Mouse (Mus musculus) MEL-GATA-1-ER (cell line): ENCODE measurements around the gene Hras.

ENCODE experiments used
- DNase-seq: peaks from one replicate; pipeline ENCODE4 v3.0.0-alpha.2; 2012; ENCODE audit warnings: low read depth; ENCODE audit errors: extremely low read depth

Hras gene

DNA sequence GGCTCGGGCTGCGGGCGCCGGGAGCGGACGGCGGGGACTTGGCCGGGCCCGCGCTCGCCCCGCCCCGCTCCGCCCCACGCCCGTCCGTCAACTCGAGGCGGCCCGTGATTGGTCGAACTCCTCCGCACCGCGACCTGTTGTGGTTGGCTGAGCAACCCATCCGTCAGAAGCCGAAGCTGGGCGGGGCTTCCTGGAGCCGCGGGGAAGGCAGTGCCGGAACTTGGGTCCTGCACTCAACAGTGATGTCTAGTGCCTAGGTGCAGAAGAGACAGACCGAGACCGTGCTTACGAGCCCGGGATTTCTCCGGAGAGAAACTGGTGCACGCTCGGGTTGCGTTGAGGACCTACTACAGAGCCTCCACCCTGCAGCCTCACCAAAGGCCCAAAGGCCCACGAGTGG, at the start of gene Hras, which contains the start of gene Lrrc56:
Hras (minus strand) TSS at position 58 of the 400 bp plus-strand sequence.
Lrrc56 (plus strand) TSS at position 210 of the 400 bp plus-strand sequence.
- DNase-seq, result peak; percentile 90

- no peak for DNase-seq
These were observed 37.7 kb upstream of the Hras start for GRCm38 (mm10) chr7:141231551-141231950.

GRCm38 (mm10) chr7:141231111-141231510, 37.3 kb upstream of the Hras start:
- DNase-seq, result no peak

DNA sequence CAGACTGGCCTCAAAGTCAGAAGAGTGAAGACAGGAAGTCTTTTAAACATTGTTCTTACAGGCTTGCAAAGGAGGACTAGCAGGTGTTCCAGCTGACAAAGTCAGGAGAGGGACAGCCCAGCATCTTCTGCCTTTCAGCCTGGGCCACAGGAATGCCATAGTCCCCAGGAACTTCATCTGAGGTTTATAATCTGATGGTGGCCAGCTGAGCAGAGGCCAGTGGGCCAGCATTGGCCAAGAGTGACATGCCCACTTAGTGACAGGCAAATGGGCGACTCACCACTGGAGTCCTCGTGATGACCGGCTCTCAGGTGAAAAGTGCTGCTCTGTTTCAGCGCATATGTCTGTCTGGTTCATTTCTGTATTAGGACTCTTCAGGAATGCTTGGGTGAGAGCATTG, 36.8 kb upstream of the Hras start:
- DNase-seq, result no peak

GRCm38 (mm10) chr7:141229702-141230101, 35.9 kb upstream of the Hras start:
- no peak for DNase-seq

- DNase-seq, result peak; percentile 66
These were observed 34.7 kb upstream of the Hras start, which contains the start of gene Phrf1 for GRCm38 (mm10) chr7:141228279-141229067. Gene Phrf1 (plus strand): TSS chr7:141228784.

- DNase-seq, result no peak
These were observed 34.0 kb upstream of the Hras start for GRCm38 (mm10) chr7:141227796-141228195.

GRCm38 (mm10) chr7:141226535-141226934, 32.7 kb upstream of the Hras start:
- DNase-seq, result no peak

DNA sequence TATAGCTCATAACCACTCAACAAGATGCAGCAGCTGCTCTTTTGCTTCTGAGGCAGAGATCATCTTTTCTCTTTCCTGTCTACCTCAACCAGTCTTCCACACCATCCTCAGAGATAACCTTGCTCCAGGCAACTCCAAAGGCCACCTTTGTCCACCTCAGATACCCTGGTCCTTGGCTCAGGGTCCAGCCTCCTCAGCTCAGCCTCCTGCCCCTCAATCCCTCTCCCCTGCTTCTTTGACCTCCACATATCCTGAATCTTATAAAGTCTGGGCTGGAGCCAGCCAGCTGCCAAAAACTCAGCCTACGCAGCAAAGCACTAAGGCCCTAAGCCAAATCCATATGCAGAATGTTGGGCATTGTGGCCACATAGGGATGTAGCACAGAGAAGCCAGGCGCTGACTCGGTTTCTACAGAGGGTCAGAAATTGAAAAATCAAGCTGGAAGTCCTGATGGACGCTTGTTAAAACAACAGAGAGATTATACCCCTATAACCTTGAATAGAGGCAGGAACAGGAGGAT, 29.0 kb upstream of the Hras start:
- DNase-seq, result no peak

DNA sequence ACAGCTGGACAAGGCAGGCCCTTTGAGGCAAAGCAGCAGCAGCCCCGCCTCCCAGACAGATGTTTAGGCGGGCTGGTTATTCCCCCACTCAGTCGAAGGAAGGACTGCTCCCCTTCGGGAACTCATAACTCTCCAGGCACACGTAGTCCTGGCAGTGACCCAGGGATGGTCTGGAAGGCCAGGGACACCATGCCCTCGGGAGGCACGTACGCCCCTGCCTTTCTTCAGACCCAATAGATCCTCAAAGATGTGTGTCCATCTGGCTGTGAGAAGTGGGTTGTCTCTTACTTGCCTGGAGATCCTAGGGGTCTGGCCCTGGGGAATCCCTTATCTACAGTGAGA, 28.3 kb upstream of the Hras start:
- DNase-seq, result no peak

GRCm38 (mm10) chr7:141221249-141222125, 27.7 kb upstream of the Hras start:
- DNase-seq, result peak; percentile 93

GRCm38 (mm10) chr7:141220377-141220776, 26.6 kb upstream of the Hras start:
- DNase-seq, result no peak

GRCm38 (mm10) chr7:141219558-141220099, 25.8 kb upstream of the Hras start:
- no peak for DNase-seq

DNA sequence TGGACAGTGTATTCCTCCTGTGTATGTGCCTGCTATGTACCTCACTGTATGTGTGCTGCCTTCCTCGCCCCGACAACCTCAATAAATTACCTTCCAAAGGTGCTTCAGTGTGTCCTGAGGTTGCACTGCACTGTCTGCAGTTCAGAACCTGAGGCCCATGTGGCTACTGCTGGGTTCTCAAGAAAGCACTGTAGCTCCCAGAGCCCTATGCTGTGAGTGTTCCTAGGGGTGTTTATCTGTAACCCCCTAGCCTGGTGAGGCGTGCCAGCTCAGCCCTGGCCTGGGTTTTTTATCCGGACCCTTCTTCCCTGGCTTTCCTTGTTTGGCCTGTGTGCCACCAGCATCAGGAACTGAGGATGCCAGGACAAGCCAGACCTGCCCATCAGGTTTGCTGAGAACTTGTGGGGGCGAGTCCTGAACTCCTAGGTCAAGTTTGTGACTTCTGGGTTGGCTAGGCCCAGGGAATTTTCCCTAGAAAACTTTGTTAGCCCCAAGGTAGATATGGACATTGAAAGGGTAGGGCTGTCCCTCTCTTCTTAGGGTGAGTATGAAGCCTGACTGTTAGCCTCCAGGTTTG, 24.8 kb upstream of the Hras start:
- DNase-seq, result no peak

DNA sequence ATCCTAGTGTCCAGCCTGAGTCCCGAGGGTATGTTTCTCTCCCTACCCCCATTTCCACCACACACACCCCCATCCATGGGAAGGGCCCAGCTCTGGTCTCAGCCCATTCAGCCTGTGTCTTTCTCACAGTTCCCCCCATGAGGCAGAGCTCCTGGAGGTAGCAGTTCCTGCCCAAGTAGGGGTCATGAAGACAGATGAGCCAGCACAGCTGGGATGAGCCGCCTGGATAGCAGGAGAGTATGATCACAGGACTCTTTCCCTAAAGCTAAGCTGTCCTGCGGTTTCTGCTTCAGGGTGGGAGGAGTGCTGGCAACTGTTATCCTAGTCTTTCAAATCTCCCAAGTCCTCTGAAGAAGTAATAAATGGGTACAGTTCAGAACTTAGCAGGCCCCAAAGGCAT, 24.3 kb upstream of the Hras start:
- DNase-seq, result no peak

DNA sequence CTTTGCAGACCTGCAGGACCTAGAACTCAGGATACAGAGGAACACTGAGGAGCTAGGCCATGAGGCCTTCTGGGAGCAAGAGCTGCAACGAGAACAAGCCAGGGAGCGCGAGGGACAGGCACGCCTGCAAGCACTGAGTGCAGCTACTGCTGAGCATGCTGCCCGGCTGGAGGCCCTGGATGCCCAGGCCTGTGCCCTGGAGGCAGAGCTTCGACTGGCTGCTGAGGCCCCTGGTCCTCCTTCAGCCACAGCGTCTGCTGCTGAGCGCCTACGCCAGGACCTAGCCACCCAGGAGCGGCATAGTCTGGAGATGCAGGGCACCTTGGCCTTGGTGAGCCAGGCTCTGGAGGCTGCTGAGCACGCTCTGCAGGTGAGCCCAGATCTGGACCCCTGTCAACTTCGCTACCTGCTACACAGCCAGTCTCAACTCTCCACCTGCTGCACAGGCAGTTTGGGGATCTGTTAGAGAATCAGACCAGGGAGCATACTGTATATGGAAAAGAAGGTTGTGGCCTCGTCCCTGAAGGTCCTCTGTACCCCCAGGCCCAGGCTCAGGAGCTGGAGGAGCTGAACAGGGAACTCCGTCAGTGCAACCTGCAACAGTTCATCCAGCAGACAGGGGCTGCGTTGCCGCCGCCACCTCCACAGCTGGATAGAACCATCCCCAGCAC, 23.7 kb upstream of the Hras start:
- DNase-seq, result no peak

DNA sequence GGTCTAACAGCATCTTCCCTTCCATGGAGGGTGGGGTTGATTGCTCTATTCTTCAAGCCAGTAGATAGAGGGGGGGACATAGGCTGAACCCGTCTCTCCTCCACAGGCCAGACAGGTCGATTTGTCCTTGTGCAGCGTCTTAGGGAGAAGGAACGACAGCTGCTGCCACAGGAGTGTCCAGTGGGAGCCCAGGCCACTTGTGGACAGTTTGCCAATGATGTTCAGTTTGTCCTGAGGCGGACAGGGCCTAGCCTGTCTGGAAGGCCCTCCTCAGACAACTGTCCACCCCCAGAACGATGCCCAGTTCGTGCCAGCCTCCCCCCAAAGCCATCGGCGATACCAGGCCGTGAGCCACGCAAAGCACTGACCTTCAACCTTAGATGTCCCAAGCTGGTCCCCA, 23.1 kb upstream of the Hras start:
- DNase-seq, result no peak

DNA sequence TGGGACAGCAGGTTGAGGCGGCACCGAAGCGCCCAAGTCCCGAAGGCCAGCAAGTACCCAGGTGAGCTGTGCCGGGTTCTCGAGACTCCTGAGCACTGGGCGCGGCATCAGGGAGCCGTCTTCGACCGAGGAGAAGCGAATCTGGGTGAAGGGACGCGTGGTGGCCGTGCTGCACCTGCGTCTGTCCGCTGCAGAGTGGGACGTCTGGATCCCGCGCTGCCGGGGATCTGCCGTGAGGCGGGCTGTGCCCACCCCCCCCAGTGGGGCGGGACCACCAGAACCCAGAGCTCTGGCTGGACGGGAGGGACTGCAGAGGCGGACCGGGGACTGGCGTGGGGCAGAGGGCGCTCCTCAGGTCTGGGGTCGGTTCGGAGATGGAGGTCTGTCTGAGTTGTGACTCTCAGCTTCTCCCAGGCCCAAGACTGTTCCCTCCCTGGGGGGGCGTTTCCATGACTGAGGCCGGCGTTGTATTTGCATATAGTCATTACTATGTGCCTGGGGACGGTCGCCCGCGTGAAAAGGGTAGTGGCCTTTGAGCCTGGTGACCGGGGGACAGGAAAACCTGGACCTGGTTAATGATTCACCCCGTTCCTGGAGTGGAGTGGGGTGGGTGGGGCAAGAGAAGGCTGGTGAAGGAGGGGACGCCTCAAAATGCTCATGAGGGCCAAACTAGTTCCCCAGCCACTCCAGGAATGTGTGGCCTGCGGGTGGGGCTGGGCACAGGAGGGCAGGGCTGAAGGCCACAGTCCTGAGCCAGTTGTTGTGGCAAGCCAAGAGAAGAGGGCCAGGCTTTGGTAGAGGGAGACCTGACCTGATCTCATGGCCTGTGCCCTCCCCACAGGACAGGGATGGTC, 22.3 kb upstream of the Hras start:
- no peak for DNase-seq

DNA sequence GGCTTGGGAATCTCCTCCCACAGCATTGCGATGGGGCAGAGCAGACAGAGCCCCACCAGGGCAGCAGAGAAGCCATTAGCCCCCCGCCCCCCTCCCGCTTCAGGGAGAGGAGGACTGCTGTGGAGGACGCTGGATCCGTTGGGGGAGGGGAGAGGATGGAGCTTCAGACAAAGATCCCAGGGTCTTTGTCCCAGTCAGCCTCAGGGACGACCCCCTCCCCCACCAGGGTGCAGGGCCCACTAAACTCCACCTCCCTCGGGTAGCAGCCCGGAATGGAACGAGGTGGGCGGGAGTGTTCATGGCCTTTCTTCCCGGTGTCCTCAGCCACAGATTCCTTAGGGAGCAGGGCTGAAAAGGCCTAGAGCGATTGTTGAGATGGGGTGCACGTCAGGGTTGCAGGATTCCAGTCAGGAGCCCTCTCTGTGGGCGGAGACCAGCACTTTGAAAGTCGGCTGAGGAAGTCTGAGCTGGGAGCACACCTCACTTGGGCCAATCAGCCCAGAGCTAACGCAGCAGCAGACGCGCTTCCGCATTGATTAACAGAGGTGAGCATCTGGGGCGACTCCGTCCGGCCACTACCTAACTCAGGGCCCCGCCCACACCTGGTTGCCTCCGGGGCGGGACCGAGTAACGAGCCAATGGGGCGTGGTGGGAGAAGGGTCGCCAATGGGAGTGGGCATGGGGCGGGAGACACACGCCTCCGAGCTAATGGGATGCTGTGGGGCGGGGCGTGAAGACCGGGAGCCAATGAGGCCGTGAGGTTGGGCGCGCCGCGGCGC, 21.5 kb upstream of the Hras start, which contains the start of gene Rassf7:
Rassf7 (plus strand) TSS at position 760 of the 779 bp plus-strand sequence.
- DNase-seq, result peak; percentile 84
